Mouse (Mus musculus): ENCODE measurements at regions not wholly inside any gene's neighbourhood (a gene's known extent, or its start where the extent isn't known, plus 50 kb on each side); places are given as distances from the start of the nearest gene placed in this dataset.

DNA sequence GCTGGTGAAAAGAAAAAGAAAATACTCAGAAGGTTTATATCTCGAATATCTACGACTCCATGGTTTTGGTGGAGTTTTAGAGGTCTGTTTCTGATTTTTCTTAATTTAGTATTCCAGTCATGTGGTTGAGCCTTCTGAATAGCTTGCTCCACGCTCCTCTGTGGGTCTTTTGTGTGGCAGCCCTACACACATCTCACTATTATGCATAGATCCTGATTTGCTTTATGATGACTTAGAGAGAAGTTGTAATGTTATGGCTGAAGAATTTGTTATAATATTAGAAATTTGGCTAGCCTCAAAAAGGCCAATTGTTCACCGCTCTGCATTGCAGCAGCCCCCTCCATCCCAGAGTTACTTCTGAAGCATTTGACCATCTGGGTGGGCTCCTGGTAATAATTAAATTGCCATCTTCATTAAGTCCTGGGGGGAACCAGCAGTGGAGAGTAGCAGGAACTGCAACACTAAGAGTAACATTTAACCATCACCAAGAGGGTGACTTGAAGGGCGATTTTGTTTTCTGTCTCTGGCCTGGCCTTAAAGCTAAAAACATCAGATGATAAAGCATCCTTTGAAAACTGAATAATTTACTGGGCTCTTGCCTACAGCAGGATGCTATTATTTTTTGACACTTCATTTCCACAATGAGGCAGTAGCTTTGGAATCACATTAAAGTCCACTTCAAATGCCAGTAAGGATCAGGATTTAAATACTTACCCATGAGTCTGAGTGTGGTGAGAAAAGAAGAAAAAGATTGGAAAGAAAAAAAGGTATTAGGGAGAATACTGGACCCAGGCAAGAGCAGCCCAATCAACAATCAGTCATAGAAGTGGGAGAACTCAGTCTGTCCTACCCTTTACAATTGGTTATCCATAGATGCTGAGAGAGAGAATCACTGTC is 84.3 kb upstream of the Actbl2 start:
- ATAC-seq (ENCODE audit: low FRiP score, low TSS enrichment) = no peak
- H3K27ac ChIP-seq (ENCODE audit: low read length) = no peak overlapping the region
- WGBS = 81% methylated on average over 5 of the region's 5 CpGs

DNA sequence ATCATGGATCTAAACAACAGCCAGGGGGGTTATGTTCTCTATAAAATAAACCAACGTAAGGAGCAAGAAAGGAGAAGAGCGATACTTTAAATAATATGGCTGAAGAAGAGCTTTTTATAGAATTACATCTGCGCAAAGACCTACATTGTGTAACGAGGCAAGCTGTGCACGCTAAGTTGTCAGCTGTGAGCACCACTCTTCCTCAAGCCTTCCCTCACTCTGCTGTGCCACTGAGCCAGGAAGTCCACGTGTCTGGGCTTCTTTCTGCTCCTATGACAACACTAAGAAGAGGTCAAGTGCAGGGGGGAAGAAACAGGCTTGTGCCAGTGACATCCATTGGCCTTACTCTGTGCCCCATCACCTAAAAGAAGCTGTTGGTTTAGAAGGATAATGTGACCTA is 75.6 kb upstream of the Actbl2 start:
- Histone ChIP-seq H3K4me3 (ENCODE audit: low read length) (no peak overlapping the region), H3K4me1 (ENCODE audit: insufficient read depth, low read length) (no peaks in the 10 kb centered on the region), H3K27ac (ENCODE audit: low read length) (no peak overlapping the region), H3K9ac (replicated peaks; ENCODE audit: low read length) (no peak overlapping the region), H3K27me3 (ENCODE audit: insufficient read depth, low read length) (no peaks in the 10 kb centered on the region), H3K9me3 (ENCODE audit: low read length) (no peaks in the 10 kb centered on the region), H3K4me2 (replicated peaks; ENCODE audit: low read depth, low read length) (no peak overlapping the region), H3K36me3 (ENCODE audit: insufficient read depth, low read length) (no peaks in the 10 kb centered on the region)
- no peak for ATAC-seq (ENCODE audit: low FRiP score, low TSS enrichment)
- WGBS = 85% methylated on average over 6 of the region's 6 CpGs

More for the DNA sequence above, 84.3 kb upstream of the Actbl2 start:
- Histone ChIP-seq H3K9ac (replicated peaks; ENCODE audit: low read length) (no peak overlapping the region), H3K27me3 (ENCODE audit: insufficient read depth, low read length) (no peaks in the 10 kb centered on the region), H3K36me3 (ENCODE audit: insufficient read depth, low read length) (no peaks in the 10 kb centered on the region), H3K4me2 (replicated peaks; ENCODE audit: low read depth, low read length) (no peak overlapping the region), H3K9me3 (ENCODE audit: low read length) (no peaks in the 10 kb centered on the region), H3K4me1 (ENCODE audit: insufficient read depth, low read length) (no peaks in the 10 kb centered on the region), H3K4me3 (ENCODE audit: low read length) (no peak overlapping the region)

DNA sequence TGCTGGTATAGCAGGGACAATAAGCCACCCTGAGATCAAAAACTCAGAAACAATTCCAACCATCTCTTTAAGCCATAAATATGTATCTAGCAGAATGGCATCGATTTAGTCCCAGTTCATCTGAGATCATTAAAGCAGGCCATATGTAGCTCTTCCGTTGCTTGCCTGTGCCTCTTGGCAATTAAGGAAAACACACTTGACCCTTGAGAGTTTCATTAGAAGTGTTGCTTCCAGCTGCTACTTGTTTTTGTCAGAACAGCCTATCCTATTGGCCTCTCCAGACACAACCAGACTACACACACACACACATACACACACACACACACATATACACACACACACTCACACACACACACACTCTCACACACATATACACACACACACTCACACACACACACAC is 71.5 kb upstream of the Actbl2 start:
- 65% methylated on average over 2 of the region's 2 CpGs for WGBS
- no peak for ATAC-seq (ENCODE audit: low FRiP score, low TSS enrichment)

DNA sequence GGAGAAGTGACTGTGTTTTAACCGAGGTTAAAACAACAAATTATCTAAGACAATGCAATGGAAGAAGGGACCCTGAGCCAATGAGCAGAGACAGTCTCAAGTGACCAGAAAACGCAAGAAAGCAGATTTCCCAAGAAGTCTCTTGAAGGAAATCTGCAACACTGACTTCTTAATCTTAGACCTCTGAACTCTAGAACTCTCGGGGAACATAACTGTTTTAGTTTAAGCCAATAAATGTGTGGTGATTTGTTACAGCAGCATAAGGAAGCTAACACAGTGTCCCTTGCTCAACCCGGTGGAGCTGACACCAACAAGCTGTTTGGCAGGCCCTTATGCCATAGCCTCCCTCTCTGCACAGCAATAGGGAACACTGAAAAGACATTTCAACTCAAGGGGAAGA is 69.0 kb upstream of the Actbl2 start:
- no peaks in the 10 kb centered on the region for H3K27me3 ChIP-seq (ENCODE audit: insufficient read depth, low read length)
- no peak overlapping the region for H3K4me3 ChIP-seq (ENCODE audit: low read length)
- no peak overlapping the region for H3K4me2 ChIP-seq (replicated peaks; ENCODE audit: low read depth, low read length)
- H3K36me3 ChIP-seq (ENCODE audit: insufficient read depth, low read length) = no peaks in the 10 kb centered on the region
- H3K27ac ChIP-seq (ENCODE audit: low read length) = 0 out of 2 replicates have a peak overlapping the region, but pooled peaks have one; percentile 16
- H3K9ac ChIP-seq (replicated peaks; ENCODE audit: low read length) = no peak overlapping the region
- H3K9me3 ChIP-seq (ENCODE audit: low read length) = no peaks in the 10 kb centered on the region
- no peaks in the 10 kb centered on the region for H3K4me1 ChIP-seq (ENCODE audit: insufficient read depth, low read length)
- 20% methylated on average over 4 of the region's 4 CpGs for WGBS
- peak; percentile 49; the same call in 1 of the 2 replicates for ATAC-seq (ENCODE audit: low FRiP score, low TSS enrichment)

More for the DNA sequence above, 71.5 kb upstream of the Actbl2 start:
- Histone ChIP-seq H3K4me2 (replicated peaks; ENCODE audit: low read depth, low read length) (no peak overlapping the region), H3K4me3 (ENCODE audit: low read length) (no peak overlapping the region), H3K36me3 (ENCODE audit: insufficient read depth, low read length) (no peaks in the 10 kb centered on the region), H3K9ac (replicated peaks; ENCODE audit: low read length) (no peak overlapping the region), H3K27ac (ENCODE audit: low read length) (no peak overlapping the region), H3K9me3 (ENCODE audit: low read length) (no peaks in the 10 kb centered on the region), H3K4me1 (ENCODE audit: insufficient read depth, low read length) (no peaks in the 10 kb centered on the region), H3K27me3 (ENCODE audit: insufficient read depth, low read length) (no peaks in the 10 kb centered on the region)

DNA sequence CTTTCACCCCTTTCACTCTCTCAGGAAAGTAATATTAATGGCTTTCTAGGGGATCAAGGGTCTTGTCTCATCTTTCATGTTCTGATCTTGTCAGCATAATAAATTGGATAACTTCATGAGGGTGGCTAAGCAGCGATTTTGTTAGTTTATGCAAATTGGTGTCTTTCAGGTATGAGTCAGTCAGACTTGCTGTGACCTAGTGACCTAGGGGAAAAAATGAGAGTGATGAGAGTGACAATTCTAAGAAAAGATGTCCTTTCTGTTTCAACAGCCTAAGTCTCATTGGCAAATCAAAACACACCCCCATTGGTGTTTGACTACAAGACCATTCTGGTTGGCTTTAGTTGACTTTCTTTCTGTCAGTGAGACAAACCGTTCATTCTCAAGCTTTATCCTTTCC is 68.0 kb upstream of the Actbl2 start:
- H3K9me3 ChIP-seq (ENCODE audit: low read length) = no peaks in the 10 kb centered on the region
- 81% methylated on average over 2 of the region's 2 CpGs for WGBS
- H3K4me3 ChIP-seq (ENCODE audit: low read length) = no peak overlapping the region
- no peak overlapping the region for H3K27ac ChIP-seq (ENCODE audit: low read length)
- H3K4me2 ChIP-seq (replicated peaks; ENCODE audit: low read depth, low read length) = no peak overlapping the region
- no peak overlapping the region for H3K9ac ChIP-seq (replicated peaks; ENCODE audit: low read length)
- H3K27me3 ChIP-seq (ENCODE audit: insufficient read depth, low read length) = no peaks in the 10 kb centered on the region
- H3K4me1 ChIP-seq (ENCODE audit: insufficient read depth, low read length) = no peaks in the 10 kb centered on the region
- H3K36me3 ChIP-seq (ENCODE audit: insufficient read depth, low read length) = no peaks in the 10 kb centered on the region
- no peak for ATAC-seq (ENCODE audit: low FRiP score, low TSS enrichment)

- no peak overlapping the region for H3K4me2 ChIP-seq (replicated peaks; ENCODE audit: low read depth, low read length)
- H3K4me3 ChIP-seq (ENCODE audit: low read length) = no peak overlapping the region
- 88% methylated on average over 2 of the region's 2 CpGs for WGBS
- ATAC-seq (ENCODE audit: low FRiP score, low TSS enrichment) = no peak
- no peak overlapping the region for H3K27ac ChIP-seq (ENCODE audit: low read length)
- H3K27me3 ChIP-seq (ENCODE audit: insufficient read depth, low read length) = no peaks in the 10 kb centered on the region
- no peaks in the 10 kb centered on the region for H3K36me3 ChIP-seq (ENCODE audit: insufficient read depth, low read length)
- no peaks in the 10 kb centered on the region for H3K4me1 ChIP-seq (ENCODE audit: insufficient read depth, low read length)
- H3K9ac ChIP-seq (replicated peaks; ENCODE audit: low read length) = no peak overlapping the region
- H3K9me3 ChIP-seq (ENCODE audit: low read length) = no peaks in the 10 kb centered on the region
Observed at GRCm38 (mm10) chr13:111193919-111194318, 60.9 kb upstream of the Actbl2 start.

DNA sequence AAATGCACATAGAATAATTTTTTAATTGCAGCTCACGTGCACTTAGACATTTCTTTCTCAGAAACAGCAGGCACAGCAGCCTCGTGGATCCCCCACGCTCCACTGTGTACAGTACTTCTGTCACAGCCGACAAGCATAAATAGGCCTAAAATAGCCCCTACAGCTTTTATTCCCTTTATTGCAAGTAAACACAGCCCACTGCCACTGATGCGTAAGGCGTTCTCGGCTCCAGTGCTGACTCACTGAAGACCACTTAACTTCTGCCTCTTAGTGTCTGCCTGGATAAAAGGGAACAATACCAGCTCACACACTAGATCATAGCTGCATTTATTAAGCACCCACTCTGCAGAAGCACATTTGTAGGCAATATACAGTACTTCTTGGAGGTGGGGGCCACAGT is 60.5 kb upstream of the Actbl2 start:
- no peaks in the 10 kb centered on the region for H3K4me1 ChIP-seq (ENCODE audit: insufficient read depth, low read length)
- H3K27ac ChIP-seq (ENCODE audit: low read length) = no peak overlapping the region
- 48% methylated on average over 7 of the region's 7 CpGs for WGBS
- H3K27me3 ChIP-seq (ENCODE audit: insufficient read depth, low read length) = no peaks in the 10 kb centered on the region
- no peaks in the 10 kb centered on the region for H3K36me3 ChIP-seq (ENCODE audit: insufficient read depth, low read length)
- H3K4me3 ChIP-seq (ENCODE audit: low read length) = no peak overlapping the region
- no peak for ATAC-seq (ENCODE audit: low FRiP score, low TSS enrichment)
- H3K9ac ChIP-seq (replicated peaks; ENCODE audit: low read length) = no peak overlapping the region
- no peak overlapping the region for H3K4me2 ChIP-seq (replicated peaks; ENCODE audit: low read depth, low read length)
- no peaks in the 10 kb centered on the region for H3K9me3 ChIP-seq (ENCODE audit: low read length)

DNA sequence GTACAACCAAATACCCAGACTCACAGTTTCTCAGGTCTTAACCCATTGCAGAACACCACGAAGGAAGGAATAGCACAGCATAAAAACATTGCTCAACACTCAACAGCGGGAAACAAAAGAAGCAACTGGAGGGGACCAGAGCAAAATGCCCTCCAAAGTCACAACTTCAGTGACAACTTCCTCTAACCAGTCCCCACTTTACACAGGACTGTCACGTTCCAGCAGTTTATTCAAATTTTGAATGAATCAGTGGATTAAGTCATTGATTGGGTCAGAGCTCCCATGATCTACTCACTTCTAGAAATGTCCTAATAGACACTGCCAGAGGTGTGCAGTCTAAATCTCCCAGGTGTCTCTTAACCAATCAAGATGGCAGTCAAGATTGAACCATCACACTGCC is 53.3 kb upstream of the Actbl2 start:
- WGBS = 90% methylated on average over 3 of the region's 3 CpGs
- no peaks in the 10 kb centered on the region for H3K36me3 ChIP-seq (ENCODE audit: insufficient read depth, low read length)
- ATAC-seq (ENCODE audit: low FRiP score, low TSS enrichment) = no peak
- no peak overlapping the region for H3K4me3 ChIP-seq (ENCODE audit: low read length)
- H3K4me2 ChIP-seq (replicated peaks; ENCODE audit: low read depth, low read length) = no peak overlapping the region
- no peaks in the 10 kb centered on the region for H3K27me3 ChIP-seq (ENCODE audit: insufficient read depth, low read length)
- H3K4me1 ChIP-seq (ENCODE audit: insufficient read depth, low read length) = no peaks in the 10 kb centered on the region
- no peak overlapping the region for H3K27ac ChIP-seq (ENCODE audit: low read length)
- no peak overlapping the region for H3K9ac ChIP-seq (replicated peaks; ENCODE audit: low read length)
- no peaks in the 10 kb centered on the region for H3K9me3 ChIP-seq (ENCODE audit: low read length)

DNA sequence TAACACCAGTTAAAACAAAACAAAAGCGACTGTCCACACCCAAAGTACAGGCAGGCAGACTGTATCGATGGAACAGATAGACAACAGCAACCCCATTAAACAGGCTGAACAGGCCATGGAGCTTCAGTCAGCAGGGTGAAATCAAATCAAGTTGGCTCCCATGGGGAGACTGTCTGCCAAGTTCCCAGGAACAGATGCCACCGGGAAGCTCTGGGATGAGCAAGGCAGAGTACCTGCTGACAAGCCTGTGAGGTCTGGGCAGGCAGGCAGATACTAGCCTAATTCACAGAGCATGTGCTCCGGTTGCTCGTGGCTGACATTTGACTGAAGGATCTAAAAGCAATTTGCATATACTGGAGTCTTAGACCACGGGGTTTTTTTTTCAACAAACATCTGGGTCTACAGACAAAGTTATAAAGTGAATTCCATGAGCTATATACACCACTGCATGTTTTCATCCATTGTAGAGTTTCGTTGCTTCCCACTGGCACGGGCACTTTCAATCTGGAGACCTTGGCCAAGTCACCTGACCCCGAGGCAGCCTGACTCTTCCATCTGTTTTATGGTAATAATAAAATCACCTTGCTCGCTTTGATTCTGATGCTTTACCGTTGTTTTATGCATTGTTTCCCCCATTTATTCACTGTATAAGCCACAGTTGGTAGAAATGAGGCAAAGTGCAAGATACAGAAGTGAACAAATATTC is 50.1 kb upstream of the Actbl2 start:
- WGBS = 80% methylated on average over 11 of the region's 11 CpGs
- ATAC-seq (ENCODE audit: low FRiP score, low TSS enrichment) = no peak

More for the DNA sequence above, 50.1 kb upstream of the Actbl2 start:
- no peak overlapping the region for H3K9ac ChIP-seq (replicated peaks; ENCODE audit: low read length)
- no peak overlapping the region for H3K4me2 ChIP-seq (replicated peaks; ENCODE audit: low read depth, low read length)
- no peaks in the 10 kb centered on the region for H3K36me3 ChIP-seq (ENCODE audit: insufficient read depth, low read length)
- no peaks in the 10 kb centered on the region for H3K4me1 ChIP-seq (ENCODE audit: insufficient read depth, low read length)
- H3K4me3 ChIP-seq (ENCODE audit: low read length) = no peak overlapping the region
- no peaks in the 10 kb centered on the region for H3K27me3 ChIP-seq (ENCODE audit: insufficient read depth, low read length)
- H3K9me3 ChIP-seq (ENCODE audit: low read length) = no peaks in the 10 kb centered on the region
- no peak overlapping the region for H3K27ac ChIP-seq (ENCODE audit: low read length)
